Mouse (Mus musculus) liver (tissue): ENCODE data around the gene Tmed10.

Source experiments
- DNase-seq: peaks from one replicate; pipeline ENCODE4 v3.0.0-alpha.2; 2020; ENCODE audit warnings: mixed read lengths

Tmed10 gene

DNA sequence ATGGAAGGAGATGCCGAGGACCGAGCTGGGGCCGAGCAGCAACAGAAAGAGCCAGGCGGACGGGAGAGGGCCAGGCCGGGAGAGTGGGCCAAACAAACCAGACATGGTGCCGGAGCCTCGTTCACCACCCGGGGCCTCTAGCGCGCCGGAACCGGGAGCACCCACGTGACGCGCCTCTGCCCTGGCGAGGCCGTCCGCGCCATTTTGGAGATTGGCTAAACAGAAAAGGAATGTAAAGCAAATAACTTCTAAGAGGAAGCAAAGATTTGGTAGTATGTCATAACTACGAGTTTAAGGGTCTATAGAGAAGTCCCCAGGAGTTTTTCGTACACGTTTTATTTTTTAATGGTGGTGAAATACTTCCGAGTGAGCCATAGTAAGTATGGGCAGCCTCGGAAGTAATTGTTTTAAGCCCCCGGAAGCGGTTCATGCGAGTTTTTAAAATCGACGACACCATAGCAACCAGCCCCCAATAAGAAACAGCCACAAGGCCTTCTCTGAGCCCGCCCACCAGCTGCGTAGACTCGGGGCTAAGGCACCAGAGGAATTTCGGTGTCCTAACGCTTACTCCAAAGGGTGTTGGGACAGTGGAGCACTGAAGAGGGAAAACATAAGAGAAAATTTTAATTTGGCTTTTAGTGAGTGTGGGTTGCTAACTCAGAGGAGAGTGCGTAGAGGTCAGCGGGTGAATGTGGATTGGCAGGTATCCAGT lies at the start of gene Tmed10:
Tmed10 (minus strand) TSS at position 287 of the 712 bp plus-strand sequence.
- DNase-seq, result peak; percentile 88

DNA sequence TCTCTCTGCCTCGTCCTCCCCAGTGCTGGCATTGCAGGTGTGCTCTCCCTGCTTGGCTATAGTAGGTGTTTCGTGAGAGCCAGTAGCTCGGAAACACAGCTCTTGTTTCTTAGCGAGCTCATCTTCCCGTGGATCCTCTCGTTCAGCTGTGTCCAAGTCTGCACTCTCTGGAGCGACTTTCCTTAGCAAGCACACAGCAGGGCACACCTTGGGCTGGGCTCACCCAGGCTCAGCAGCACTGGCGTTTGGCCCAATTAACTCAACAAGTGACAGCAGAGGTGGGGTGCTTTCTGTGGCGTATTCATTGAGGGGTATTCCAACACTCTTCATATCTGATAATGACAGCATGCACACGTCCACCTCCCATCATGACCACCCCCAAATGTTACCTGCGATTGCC lies 48.6 kb upstream of the Tmed10 start:
- no peak for DNase-seq

DNA sequence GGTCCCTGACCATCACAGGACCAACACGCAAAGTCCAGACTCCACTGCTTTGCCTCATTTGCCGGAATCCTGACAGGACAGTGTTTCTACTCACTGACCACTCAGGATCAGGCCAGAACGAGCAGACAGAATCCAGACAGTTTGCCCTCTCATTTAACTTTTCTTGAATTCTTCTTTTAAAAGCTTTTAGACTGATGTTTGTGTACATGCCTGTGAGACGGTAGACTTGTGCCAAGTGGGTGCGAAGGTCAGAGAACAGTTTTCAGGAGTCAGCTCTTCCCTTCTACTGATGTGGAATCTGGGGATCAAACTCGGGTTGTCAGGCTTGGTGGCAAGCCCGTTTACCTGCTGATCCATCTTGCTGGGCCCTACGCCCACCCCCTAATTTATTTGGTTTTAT lies 47.9 kb upstream of the Tmed10 start:
- DNase-seq, result no peak

DNA sequence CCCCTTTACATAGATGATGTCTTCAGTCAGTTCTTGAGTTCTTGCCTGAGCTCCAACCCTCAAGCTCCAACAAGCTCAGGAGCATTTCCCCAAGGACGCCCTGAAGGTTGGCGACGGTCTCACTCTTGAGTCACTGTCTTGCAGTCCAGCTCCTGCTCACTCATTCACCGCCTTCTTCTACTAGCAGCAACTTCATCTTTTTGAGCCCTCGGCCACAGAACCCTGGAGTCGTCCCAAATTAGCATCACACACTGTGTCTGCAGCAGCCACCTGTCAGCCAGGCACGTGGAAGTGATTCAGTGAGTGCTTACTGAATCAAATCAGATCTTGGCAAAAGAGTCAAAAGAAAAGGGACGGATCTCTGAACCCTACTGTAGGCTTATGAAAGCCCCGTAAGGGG lies 46.3 kb upstream of the Tmed10 start:
- no peak for DNase-seq

DNA sequence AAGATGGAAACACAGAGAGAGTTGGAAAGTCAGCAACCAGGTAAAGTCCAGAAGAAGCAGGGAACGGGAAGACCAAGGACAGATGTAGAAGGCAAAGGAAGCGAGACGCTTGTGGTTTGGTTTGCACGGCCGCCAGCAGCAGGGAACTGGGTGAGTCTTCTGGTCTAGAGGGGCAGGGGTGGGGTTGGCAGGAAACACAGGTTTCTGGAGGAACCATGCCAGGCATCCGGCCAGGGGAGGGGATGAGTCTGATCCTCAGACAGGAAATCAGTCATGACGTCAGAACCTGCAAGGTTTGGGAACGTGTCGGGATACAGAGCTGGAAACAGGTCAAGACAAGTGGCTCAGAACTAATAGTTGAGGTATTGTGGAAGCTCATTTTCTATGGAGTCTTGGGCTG lies 43.2 kb upstream of the Tmed10 start:
- peak; percentile 43 for DNase-seq

DNA sequence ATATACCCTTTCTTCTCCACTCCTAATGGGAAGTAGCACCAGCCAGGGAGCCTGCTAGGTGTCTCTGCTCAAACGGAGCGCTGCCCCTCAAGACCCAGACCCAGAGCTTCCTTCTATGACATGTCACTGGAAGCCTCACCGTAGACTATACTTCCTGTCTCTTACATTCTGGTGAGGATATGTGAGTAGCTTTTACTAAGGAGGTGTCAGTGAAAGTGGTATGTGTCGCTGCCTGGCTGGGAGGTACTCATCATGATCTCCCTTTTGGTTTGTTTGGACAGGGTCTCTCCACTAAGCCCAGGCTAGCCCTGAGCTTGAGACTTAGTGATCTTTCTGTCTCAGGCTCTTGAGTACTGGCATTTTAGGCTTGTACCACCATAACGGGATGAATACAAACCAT lies 41.7 kb upstream of the Tmed10 start:
- no peak for DNase-seq

DNA sequence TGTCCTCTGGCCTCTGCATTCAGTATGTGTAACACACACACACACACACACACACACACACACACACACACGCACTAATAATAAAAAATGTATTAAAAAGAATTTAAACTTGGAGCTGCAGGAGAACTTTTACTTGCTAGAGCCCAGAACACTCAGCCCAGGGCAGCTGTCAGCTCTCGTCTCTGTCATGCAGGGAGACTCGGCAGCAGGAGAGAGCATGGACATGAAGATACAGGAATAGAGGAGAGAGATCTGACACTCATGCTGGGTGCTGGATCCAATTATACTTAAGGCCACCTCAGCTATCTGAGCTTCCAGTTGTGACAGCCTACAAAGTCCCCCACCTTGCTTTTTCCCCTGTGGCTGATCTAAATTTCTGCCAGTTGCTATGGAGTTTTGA lies 41.2 kb upstream of the Tmed10 start:
- DNase-seq, result no peak

DNA sequence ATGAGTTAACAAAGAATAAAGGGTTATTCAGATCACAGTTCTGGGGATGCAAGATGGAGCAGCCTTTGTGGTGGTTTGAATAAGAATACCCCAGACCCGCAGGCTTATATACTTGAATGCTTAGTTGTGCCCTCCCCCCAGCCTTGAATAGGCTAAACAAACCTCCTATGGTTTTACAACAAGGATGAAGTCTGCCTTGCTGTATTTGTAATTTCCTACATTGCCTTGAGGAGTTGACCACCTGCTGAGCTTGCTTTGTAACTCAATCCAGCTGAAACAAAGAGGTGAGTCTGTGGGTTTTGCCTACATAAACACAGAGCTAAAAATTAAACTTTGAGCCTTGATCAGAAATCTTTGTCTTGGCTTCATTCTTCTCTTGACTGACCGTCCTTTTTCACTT lies 36.5 kb upstream of the Tmed10 start:
- DNase-seq, result no peak

DNA sequence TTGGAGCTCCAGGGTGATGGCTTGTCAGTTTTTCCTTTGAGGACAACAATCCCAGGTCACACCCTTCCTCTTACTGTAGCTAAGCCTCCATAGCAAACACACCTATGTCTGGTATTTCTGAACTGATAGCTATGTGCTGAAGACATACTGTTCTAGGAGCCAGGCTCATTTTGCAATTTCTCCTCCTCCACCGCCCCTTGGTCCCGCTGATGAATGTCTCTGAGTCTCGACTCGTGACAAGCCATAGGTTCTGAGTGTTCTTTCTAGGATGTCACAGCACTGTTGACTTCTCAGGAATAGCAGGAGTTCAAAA lies 23.3 kb upstream of the Tmed10 start:
- no peak for DNase-seq

DNA sequence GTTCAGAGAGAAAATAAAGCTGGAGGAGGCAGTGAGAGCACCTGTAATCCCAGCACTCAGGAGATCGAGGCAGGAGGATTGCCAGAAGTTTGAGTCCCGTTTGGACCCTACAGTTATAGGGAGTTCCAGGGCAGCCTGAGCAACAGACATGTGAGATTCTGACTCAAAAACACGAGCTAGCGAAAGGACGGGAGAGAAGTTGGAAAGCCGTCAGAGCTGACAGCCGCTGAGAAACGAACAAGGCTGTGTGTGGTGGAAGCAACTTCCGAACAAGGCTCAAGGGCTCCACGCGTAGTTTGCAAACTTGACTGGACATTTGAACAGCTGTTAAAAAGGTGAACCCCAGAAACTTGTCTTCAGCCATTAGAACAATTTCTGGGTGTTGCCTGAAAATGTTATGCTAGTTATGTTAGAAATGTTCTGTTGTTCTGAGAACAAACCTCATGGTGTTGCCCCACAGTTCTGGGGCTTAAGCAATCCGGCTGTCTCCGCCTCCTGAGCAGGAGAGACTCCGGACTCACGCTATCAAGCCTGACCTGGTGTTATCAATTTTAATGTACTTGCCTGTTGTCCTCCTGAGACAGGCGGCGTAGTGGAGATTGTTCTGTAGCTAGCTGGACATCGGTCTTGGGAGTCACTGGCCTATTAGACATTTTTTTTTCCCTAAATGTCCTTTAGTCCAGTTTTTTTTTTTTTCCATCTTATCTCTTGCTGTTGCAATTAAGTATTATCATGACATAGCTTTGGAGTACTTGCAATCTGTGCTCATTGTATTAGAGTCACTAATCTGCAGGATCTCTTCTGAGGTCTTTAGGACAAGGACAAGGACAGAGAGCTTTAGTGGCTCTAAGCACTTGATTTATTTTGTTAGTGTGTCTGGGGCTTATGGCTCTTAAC lies 22.7 kb upstream of the Tmed10 start:
- DNase-seq, result no peak

DNA sequence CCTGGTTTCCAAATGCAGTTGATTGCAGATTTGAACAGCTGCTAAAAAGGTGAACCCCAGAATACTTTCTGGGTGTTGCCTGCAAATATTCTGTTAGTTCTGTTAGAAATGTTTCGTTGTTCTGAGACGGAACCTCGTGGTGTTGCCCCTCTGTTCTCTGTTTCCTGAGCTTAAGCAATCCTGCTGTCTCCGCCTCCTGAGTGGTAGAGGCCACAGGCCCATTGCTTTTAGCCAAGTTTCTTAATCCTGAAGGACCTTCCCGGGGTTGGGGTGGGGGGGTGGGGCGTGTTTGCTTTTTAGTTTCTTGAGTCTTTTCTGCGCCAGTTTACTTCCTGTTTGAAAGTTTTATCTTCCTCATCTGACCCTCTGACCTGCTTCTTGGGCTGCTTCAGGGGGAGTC lies 19.3 kb upstream of the Tmed10 start:
- DNase-seq, result peak; percentile 24

DNA sequence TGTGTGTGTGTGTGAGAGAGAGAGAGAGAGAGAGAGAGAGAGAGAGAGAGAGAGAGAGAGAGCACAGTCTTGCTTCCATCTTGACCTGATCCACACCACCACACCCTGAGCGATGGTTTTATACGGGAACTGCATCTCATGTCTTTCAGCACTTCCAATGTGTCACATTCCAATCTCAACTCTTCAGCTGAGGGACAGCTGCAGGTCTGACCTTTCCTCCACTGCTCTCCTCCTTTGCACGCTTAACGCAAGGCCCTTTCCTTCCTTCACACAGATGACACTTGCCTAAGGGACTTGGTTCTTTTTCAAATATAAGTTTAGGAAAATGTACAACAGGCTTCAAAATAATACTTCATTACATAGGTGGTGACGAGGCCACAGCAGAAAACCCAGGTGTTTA lies 18.9 kb upstream of the Tmed10 start:
- DNase-seq, result no peak

DNA sequence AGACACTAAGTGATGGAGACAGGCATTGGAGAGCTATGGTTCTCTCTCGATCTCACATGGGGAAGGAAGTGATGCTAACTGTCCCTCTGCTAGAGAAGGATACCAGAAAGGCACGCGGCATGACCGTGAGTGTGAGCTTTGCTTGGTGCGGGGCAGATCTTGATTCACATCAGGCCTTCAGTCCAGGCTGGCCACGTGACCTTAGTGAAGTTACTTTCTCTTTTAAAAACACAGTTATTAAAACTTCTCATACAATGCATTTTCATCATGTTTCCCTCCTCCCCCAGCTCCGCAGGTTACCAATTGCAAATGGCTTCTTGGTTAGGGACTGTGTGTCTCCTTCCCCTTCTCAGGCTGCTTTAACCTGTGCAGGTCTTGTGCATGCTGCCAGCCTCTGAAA lies 16.5 kb upstream of the Tmed10 start:
- no peak for DNase-seq

DNA sequence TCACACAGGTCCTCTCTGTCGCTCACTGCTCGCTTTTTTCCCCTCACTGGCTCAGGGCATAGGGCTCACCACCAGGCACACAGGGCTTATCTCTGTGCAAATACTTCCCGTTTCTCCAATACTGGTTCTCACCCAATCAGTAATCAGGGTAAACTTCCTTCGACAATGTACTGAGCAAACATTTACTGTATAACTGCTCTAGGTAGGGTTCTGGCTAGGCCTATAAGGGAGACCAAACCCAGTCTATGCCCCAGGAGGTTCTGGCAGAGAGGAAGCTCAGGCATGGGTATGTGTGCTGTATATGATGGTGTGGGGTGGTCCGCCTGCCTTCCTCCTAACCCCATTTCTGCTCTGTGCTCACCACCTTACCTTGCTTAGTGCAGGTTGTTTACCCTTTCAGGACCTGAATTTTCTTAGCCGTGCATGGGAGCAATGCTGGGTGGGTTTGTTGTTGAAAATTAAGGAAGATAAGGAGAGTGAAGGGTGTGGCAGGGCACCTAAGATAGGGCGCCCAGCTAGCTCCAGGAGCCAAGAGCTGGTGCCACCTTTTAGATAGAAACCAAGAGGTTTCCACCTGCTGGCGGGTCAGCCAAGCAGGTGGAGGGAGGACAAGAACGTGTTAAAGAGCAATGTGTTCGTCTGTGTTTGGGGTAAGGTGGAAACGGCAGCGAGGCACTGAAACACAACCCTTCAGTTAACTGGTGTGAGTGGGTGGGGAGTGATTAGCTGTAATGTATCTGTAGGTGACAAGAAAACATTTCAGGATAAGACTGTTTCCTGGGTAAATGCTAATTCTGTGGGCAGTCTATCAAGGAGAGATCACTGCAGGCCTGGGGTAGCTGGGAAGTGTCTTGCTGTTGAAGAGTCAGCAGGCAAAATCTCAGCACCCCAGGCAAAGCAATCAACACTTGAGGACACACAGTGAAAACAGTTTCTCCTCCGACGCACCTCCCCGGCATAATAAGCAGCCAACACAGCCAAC lies 14.8 kb upstream of the Tmed10 start:
- peak; percentile 36 for DNase-seq

DNA sequence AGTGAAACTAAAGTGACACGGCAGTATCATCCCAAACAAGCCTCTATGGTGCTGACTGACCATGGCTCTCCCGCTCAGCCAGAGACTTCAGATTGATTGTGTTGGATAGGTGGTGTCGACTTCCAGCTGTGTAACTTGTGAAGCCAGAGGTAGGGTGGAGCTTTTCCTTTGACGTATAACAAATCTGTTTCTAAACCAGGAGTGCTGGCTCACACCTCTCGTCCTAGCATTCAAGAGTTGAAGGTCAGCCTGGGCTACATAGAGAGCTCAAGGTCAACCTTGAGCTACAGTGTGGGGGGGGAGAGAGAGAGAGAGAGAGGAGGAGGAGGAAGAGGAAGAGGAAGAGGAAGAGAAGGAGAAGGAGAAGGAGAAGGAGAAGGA lies 11.3 kb upstream of the Tmed10 start:
- DNase-seq, result no peak

DNA sequence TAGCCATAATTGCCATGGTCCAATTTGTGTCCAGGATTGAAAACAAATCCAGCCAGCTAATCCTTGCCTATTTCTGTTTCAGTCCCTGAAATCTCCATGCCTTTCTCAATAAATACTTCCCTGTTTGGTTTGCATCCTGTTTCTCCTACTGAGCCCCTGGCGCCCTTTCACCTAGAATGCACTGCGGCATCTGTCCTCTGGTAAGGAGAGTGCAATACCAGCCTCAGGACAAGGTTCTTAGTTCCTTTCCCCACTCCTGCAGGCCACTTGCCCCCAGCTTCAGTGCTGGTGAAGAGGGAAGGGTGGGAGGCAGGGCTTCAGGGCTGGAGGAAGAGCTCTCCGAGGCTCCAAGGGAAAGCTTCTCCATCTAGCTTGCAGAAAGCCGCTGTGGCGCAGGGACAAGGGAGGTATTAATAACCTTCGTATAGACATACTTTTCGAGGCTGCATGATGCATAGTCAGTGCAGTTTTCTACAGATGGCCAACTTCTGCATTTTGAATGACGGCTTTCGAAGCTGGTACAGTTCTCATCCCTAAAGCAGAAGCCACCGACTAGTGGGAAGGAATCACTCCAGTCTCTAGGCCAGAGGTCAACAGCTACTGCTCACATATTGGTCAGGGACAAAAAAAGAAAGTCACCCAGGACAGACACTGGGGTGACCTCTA lies 10.8 kb upstream of the Tmed10 start:
- DNase-seq, result no peak

DNA sequence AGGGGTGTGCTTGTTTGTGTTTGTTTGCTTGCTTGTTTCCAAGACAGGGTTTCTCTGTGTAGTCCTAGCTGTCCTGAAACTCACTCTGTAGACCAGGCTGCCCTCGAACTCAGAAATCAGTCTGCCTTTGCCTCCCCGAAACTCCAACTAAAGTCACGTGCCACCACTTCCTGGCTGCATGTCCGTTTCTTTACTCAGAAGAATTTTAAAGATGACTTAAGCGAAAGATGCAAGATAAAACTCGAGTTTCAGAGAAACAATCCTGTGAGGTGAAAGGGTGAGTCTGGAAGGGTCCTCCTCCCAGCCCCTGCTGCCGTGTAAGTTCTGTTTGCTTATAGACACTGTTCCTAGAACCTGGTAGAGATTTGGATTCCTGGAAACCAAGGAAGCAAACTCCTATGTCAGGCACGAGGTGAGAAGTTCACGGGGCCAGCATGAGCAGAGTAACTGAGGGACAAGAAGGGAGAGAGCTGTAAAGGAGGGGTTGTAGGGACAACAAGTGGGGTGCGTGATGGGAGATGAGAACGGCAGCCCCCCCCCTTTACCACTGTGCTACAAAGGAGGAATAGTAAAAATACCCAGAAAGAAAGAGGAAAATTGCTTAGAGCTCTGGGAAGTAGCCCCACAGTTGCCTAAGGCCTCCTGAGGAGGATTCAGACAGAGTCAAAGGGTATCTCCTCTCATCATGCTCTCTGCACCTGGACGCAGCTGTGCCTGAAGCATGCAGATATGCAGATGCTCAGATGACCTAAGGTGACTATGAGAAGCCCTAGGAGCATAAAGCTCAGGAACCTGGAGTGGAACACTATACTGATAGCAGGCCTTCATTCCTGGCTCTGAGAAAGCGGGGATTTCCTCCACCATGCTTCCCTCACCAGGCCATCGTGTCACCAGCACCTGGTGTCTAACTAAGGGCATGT lies 8.4 kb upstream of the Tmed10 start:
- no peak for DNase-seq

DNA sequence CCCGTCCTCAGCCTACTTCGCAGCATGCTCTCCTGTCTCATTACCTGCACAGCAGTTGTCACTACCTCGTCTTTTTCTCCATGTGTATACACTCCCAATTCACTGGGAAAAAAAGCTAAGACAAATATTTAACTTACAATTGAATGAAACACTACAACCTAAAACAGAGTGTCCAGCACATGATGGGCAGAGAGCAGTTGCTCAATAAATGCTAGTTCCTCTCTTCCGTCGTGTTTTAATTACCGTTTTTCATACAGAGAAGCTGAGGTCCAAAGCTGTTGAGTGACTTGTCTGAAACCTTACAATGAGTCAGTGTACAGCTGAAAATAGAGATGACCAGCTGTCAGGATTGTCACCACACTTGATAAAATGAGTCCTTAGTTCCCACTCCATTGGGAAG lies 6.9 kb upstream of the Tmed10 start:
- no peak for DNase-seq

DNA sequence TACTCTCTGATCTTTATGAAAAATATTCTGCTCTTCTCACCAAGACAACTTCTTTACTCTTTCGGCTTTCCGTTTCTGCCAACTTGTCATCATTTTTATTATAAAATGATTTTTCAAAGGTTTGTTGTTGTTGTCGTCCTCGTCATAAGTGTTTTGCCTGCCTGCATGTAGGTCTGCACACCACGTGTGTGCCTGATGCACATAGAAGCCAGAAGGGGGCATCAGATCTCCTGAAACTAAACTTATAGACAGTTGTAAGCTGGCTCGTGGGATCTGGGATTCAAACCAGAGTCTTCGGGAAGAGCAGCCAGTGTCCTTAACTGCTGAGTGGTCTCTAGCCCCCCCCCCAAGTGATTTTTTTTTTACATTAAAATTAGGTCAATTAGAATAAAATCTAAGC lies 6.3 kb upstream of the Tmed10 start:
- DNase-seq, result no peak

DNA sequence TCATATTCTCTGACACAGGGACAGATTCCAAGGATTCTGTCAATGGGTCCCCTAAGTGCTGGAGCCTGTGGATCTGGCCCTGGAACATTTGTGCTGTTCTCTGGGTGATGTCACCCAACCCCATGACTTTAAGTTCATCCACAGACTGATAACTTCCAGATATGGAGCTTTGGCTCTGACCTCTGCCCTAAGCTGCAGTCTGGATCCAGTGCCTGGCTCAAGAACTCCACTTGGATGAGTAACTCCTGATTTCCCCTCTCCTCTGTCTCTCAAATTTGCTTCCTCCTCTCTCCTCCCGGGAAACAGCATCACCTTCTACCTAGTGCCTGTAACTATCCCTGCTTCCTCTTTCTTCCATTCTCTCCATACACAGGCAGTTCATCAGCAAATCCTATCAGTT lies 5.7 kb upstream of the Tmed10 start:
- no peak for DNase-seq

DNA sequence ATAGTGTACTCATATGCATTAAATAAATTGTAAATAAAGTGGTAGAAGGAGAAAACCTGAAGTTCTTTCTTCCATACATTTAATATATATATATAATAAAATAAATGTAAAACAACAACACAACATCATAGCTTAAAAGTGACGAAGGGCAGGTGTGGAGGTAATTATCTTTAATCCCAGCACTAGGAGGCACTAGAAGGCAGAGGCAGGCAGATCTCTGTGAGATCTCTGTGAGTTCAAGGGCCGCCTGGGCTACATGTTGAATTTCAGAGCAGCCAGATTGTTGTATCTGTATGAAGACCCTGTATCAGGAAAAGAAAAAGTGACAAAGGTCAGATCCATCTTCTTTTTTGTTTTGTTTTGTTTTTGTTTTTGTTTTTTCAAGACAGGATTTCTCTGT lies 3.6 kb upstream of the Tmed10 start:
- no peak for DNase-seq
